Mouse (Mus musculus) frontal cortex, adult (tissue): ENCODE data around the gene Atp6v0d1.
A peak's percentile ranks its signal among the peaks of the same experiment; 100 is the strongest.

Experiments
- ATAC-seq: cut with Nextera tagmentation; 2 replicates; pipeline ENCODE4 v1.9.2; 2017; ENCODE audit warnings: mild to moderate bottlenecking, moderate library complexity, mixed read lengths; ENCODE audit not compliant: low TSS enrichment

Gene Atp6v0d1

GRCm38 (mm10) chr8:105504617-105505016, 61.2 kb downstream of the Atp6v0d1 start:
- no peak for ATAC-seq

- no peak for ATAC-seq
These were observed 66.1 kb downstream of the Atp6v0d1 start for GRCm38 (mm10) chr8:105499787-105500186.

GRCm38 (mm10) chr8:105496439-105497180, 69.2 kb downstream of the Atp6v0d1 start, which contains the start of gene Zdhhc1:
Zdhhc1 (minus strand) TSS chr8:105496902.
- peak; percentile 86 for ATAC-seq

- ATAC-seq = peak; percentile 35
These were observed 70.2 kb downstream of the Atp6v0d1 start for GRCm38 (mm10) chr8:105495350-105496302.

DNA sequence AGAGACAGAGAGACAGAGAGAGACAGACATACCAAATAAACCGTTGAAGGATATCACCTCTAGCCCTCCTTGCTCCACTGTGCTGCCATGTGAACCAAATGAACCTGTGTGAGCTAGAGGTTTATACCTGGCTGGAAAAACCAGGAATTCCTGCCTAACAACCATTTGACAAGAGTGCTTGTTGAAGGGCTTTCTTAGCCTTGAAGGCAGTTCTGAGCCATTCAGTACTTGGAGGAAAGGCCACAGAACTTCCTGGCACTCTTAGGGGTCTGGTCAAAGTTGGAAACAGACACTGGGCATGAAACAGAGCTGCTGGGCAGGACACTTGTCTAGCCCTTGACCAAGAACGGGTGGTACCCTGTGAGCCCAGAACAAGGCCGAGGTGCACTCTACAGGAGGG, 71.3 kb downstream of the Atp6v0d1 start:
- ATAC-seq = no peak

GRCm38 (mm10) chr8:105493495-105493894, 72.4 kb downstream of the Atp6v0d1 start:
- no peak for ATAC-seq

GRCm38 (mm10) chr8:105489281-105489680, 76.6 kb downstream of the Atp6v0d1 start:
- no peak for ATAC-seq

DNA sequence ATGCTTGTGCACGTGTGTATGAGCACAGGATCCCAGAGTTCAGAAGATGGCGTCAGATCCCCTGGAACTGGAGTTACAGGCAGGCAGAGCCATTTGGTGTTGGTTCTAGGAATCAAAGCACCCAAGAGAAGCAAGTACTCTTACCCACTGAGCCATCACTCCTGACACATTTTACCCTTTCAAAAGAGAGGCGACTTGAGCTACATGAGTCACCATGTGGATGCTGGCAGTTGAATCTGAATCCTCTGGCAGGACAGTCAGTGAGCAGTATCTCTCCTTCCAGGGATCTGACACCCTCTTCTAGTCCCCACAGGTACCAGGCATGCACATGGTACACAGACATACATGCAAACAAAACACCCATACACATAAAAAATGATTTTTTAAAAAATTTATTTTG, 77.8 kb downstream of the Atp6v0d1 start:
- ATAC-seq = no peak

DNA sequence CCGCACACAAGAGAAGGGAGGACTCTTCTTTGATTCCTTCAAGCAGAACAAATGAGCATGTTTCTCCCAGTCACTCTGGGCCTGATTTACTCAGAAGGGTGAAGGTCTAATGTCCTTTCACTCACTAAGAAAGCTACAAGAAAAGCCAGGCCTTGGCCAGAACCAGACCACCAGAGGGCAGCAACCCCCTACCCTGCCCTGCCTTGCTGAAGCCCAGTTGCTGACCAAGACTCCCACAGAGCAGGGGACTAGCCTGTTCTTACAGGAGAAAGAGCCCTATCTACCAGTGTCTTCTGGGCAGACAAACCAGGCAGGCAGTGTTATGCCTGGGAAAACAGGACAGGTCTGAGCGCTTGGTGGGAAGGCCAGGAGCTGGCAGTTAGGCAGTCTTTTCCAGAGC, 81.5 kb downstream of the Atp6v0d1 start:
- ATAC-seq = no peak

DNA sequence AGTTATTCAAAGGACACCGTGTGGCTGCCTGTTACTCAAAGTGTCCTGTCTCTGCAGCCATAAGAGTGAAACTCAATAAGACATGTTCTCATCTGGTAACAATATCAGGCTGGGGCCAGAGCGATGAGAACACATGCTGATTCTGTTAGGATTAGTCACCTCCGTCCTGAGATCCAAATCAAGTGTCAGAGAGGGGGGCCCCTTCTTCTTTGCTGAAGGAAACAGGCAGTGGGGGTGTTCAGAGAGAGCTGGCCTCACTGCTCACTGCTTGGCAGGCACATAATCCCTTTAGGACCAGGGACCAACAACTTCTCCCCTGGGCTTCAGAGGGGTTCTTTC, 81.8 kb downstream of the Atp6v0d1 start:
- no peak for ATAC-seq

DNA sequence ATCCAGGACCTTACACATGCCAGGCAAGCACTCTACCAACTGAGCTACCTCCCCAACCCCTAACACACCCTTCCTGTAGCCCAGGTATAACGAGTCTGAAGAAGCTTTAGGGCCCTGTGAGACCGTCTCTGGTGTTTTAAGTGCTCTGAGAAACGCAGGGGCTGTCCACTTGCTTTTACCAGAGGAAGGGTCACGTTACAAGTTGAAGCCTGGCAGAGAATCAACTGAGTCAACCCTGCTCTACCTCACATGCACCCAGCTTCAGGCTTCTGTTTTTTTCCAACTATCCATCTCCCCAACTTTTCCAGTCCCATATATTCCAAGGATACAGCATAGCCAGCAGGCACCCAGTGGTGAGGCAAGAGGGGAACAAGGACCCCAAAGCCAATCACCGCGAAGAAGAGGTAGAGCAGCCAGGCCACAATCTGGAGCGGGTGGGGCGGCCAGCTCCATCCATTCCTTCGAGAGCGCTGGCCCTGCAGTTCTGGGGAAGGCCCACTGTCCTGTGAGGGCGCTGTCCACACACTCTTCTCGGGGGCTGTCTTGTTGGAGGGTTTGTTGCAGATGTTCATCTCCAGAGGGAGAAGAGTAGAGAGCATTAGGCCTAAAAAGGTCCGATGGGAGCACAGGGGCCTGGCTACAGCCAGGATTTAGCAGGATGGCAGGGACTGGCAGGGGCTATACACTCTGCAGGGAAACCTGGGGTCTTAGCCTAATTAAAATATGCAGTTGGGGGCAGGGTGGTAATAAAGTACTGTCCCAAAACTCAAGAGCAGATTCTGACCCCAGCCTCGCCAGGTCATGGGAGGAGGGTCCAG, 82.4 kb downstream of the Atp6v0d1 start:
- peak; percentile 33; the same call in 1 of the 2 replicates for ATAC-seq

DNA sequence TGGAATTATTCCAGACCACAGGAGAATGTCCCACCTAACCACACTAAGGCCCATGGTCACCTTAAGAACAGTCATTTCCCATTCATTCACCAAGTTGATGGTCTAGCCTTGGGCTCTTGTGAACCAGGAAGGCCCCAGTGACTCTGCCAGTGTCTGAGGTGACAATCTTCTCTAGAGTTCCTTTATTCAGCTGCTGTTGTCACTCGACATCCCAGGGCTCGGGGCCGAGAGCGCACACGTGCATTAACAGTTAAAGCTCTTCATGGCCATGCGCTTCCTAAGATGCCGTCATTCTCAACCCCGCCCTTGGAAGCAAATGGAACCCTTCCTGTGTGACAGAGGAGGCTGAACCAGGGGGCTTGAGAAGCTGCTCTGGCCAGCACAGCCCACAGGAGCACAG, 83.7 kb downstream of the Atp6v0d1 start:
- ATAC-seq = no peak

DNA sequence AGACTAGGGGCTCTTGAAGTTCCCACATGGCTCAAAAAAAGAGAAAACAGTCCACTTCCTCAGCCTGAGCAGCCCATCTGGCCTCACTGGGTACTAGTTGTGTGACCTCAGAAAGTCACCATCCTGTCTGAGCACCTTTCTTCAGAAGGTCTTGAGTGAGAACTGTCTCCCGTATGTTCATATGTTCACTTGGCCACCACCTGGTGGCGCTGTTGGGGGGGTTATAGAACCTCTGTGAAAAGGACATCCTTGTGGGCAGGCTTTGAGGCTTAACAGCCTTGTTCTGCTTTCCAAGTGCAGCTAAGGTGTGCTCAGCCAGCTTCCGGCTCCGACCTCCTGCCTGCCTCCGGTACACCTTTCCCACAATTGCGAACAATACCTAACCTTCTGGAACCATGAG, 84.4 kb downstream of the Atp6v0d1 start:
- ATAC-seq = no peak

DNA sequence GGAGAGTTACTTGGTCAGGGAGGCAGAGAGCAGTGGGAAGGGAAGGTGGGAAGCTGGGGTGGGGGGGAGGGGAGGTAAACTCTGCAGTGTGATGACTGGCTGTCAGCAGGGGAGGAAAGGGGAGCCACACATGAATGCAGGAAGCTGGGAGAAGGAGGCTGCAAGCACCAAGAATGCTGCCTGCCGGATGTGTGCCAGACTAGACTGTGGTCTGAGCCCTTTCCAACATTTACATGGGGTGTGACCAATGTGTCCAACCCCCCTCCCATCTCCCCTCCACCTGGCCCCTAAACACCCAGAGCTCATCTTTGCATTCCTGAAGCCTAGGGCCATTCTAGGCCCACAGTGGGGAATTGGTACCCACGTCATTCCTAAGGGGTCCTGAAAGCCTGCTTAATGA, 84.8 kb downstream of the Atp6v0d1 start:
- ATAC-seq = no peak

DNA sequence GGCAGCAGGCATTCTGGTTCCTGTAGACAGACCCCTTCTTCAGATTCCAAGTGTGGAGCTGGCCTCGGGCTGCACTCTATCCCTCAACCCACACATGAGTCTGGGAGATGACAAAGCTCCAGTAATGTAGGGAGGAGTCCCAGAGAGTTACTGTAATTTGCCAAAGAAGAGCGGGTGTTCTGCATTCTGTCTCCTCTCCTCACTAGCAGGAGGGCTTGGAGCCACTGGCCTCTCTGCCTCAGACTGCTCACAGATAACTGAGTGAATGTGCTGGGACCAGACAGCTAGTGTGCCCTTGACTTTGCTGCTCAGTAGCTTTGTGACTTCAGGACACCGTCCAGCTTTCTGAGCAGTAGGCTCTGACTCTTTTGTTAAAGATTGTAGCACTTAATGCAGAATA, 88.1 kb downstream of the Atp6v0d1 start:
- no peak for ATAC-seq

GRCm38 (mm10) chr8:105476628-105477413, 89.0 kb downstream of the Atp6v0d1 start:
- ATAC-seq = no peak

DNA sequence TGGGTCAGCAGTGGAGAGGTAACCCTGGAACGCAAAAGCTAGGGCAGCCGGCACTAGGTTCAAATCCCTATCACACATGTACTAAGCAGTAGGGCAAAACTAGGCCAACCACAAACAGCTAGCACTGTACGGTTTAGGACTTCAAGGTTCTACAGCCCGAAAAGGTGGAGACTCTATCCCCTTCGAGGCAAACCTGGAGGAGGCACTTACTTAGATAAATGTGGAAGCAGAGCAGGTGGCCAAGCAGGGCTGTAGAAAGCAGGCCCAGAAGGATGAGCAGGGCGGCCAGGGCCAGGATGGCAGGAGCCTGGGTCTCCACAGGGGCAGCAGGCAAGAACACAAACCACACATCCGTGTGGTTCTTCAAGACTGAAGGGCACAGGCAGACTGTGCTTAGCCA, 89.7 kb downstream of the Atp6v0d1 start:
- no peak for ATAC-seq

GRCm38 (mm10) chr8:105475742-105476141, 90.1 kb downstream of the Atp6v0d1 start:
- ATAC-seq = no peak

DNA sequence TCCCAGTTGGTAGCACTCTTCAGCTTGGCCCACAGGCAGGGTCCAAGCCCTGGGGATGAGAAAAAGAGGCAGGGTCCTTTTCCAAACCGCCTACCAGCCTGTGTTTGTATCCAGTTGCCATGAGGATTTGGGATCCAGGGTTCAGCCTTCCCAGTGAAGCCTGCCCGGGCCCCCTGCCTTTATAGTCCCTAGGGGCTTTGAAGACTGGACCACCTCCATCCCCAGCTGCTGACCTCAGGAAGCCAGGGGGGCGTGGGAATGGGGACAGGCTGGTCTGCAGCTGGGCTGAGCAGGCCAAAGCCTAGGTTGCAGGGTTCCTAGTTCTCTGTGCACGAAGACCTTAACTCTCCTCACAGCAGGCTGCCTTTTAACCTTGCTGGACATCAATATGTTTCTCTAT, 90.6 kb downstream of the Atp6v0d1 start:
- no peak for ATAC-seq

- no peak for ATAC-seq
These were observed 91.2 kb downstream of the Atp6v0d1 start for GRCm38 (mm10) chr8:105474680-105475079.
